Mouse (Mus musculus) heart, embryonic 15.5 days (tissue): ENCODE results near the gene Faap100. TPM values are rescaled to one million over a fixed set of nuclear protein-coding genes. Genes with fewer than 3 reads are reported as not detected.
"Not testable (repeated sequence)": the region's sequence is repeated elsewhere in the genome, so short reads cannot be mapped to it uniquely, and the experiment has no call there.

Experiments used
- ATAC-seq: fragments of 200-750 bp; cut with Nextera tagmentation; replicated peaks from 2 replicates; pipeline ENCODE4 v1.8.0; 2017; ENCODE audit warnings: low read depth, moderate TSS enrichment; ENCODE audit not compliant: insufficient number of reproducible peaks, insufficient read depth, low FRiP score
- H3K27ac ChIP-seq: fragments of 300-500 bp; sonication (generic); 2 replicates; pipeline ENCODE4 v1.5.1; 2015; ENCODE audit warnings: mild to moderate bottlenecking, inconsistent platforms
- H3K27me3 ChIP-seq: fragments of 300-500 bp; sonication (generic); 2 replicates; pipeline ENCODE4 v1.6.1; 2015; ENCODE audit warnings: inconsistent platforms
- H3K36me3 ChIP-seq: fragments of 300-500 bp; sonication (generic); 2 replicates; pipeline ENCODE4 v1.6.1; 2015; ENCODE audit warnings: mild to moderate bottlenecking, inconsistent platforms
- H3K4me1 ChIP-seq: fragments of 300-500 bp; sonication (generic); replicated peaks from 2 replicates; pipeline ENCODE4 v1.6.1; 2015; ENCODE audit warnings: inconsistent platforms
- H3K4me2 ChIP-seq: fragments of 300-500 bp; sonication (generic); 2 replicates; pipeline ENCODE4 v1.6.1; 2015; ENCODE audit warnings: inconsistent platforms, mild to moderate bottlenecking, moderate library complexity
- H3K4me3 ChIP-seq: fragments of 300-500 bp; sonication (generic); 2 replicates; pipeline ENCODE4 v1.5.1; 2015; ENCODE audit warnings: mild to moderate bottlenecking, inconsistent platforms
- H3K9ac ChIP-seq: fragments of 300-500 bp; sonication (generic); 2 replicates; pipeline ENCODE4 v1.6.1; 2015; ENCODE audit warnings: mild to moderate bottlenecking, inconsistent platforms
- H3K9me3 ChIP-seq: fragments of 300-500 bp; sonication (generic); replicated peaks from 2 replicates; pipeline ENCODE4 v1.6.1; 2016; ENCODE audit warnings: inconsistent platforms
- WGBS: fragments of 180-500 bp; shearing (Covaris S2); methylation state at CpG from one replicate; pipeline ENCODE4 v1.1.7; 2015; ENCODE audit warnings: mixed read lengths; 5-methylcytosine and 5-hydroxymethylcytosine counted together
- polyA plus RNA-seq: library from polyadenylated mRNA; unstranded; fragments of >200 nt; fragmentation: Nextera tagmentation; extraction: Ambion mirVana; gene quantifications from 2 replicates; pipeline ENCODE4 v1.2.1, GENCODE M21; 2015

Gene Faap100
- polyA plus RNA-seq, 1 experiment from 2014 or later: 27.0 TPM

DNA sequence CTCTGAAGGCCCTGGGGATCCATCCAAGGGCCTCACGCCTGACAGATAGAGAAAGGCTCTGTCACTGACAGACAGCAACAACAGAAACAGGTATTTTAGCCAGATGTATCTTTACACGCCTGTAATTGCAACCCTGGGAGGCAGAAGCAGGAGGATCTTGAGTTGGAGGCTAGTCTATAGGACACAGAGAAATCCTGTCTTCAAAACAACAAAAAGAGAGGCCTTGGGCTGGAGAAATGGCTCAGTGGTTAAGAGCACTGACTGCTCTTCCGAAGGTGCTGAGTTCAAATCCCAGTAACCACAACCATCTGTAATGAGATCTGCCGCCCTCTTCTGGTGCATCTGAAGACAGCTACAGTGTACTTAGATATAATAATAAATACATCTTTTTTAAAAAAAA lies 21.7 kb downstream of the Faap100 start:
- H3K4me1 ChIP-seq: peaks cover 72% of the 10 kb centered on the region
- no peak overlapping the region for H3K9ac ChIP-seq
- no peaks in the 10 kb centered on the region for H3K36me3 ChIP-seq
- H3K4me3 ChIP-seq: no peak overlapping the region
- H3K27me3 ChIP-seq: no peaks in the 10 kb centered on the region
- no peak overlapping the region for H3K27ac ChIP-seq
- 89% methylated on average over 4 of the region's 4 CpGs for WGBS
- no peak for ATAC-seq
- no peaks in the 10 kb centered on the region for H3K9me3 ChIP-seq
- no peak overlapping the region for H3K4me2 ChIP-seq

DNA sequence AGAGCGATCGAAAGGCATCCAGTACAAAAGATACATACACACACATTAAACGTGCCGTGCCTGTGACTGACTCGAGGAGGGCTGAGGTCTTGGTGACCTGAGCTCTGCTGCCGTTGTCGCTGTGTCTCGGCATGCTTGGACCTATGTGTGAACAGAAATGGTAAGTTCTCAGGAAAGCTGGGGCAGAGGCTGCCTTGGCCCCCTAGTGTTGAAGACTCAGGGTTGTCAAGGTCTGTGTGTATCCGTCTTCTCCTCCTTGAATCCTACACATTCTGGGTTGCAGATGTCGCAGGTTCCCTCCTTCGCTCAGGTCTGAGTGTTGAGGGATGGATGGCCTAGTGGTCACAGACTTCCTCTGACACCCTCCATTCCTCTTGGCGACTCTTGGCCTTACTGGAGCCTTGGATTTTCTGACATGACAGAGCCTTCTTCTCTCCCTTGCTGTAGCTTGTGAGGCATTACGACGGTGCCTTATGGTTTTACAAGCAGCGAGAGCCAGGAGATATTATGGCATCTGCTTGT lies 22.2 kb downstream of the Faap100 start:
- no peaks in the 10 kb centered on the region for H3K27me3 ChIP-seq
- no peak overlapping the region for H3K27ac ChIP-seq
- no peaks in the 10 kb centered on the region for H3K9me3 ChIP-seq
- H3K9ac ChIP-seq: no peak overlapping the region
- ATAC-seq: no peak
- H3K4me3 ChIP-seq: no peak overlapping the region
- H3K36me3 ChIP-seq: no peaks in the 10 kb centered on the region
- WGBS: 76% methylated on average over 15 of the region's 15 CpGs
- no peak overlapping the region for H3K4me2 ChIP-seq
- peaks cover 77% of the 10 kb centered on the region for H3K4me1 ChIP-seq

DNA sequence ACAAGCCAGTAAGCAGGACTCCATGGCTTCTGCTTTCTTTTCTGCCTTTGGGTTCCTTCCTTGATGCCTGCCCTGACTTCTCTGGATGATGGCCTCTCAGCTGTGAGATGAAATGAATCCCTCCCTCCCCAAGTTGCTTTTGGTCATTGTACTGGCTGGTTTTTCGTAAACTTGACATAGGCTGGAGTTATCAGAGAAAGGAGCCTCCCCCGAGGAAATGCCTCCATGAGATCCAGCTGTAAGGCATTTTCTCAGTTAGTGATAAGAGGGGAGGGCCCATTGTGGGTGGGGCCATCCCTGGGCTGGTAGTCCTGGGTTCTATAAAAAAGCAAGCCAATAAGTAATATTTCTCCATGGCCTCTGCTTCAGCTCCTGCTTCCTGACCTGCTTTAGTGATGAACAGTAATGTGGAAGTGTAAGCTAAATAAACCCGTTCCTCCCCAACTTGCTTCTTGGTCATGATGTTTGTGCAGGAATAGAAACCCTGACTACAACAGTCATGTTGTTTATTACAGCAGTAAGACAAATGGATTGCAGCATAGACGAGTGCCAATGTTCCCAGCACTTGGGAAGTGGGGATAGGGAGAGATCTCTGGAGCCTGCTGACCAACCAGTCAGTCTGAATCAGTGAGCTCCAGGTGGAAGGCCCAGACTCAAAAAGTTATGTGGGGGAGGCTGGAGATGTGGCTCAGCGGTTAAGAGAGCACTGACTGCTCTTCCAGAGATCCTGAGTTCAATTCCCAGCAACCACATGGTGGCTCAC lies 23.1 kb downstream of the Faap100 start:
- no peaks in the 10 kb centered on the region for H3K9me3 ChIP-seq
- no peaks in the 10 kb centered on the region for H3K36me3 ChIP-seq
- peak overlapping the region; percentile 57 for H3K27ac ChIP-seq
- WGBS: 50% methylated on average over 5 of the region's 5 CpGs
- H3K4me1 ChIP-seq: peaks cover 84% of the 10 kb centered on the region
- H3K4me2 ChIP-seq: no peak overlapping the region
- no peak overlapping the region for H3K9ac ChIP-seq
- ATAC-seq: no peak
- H3K27me3 ChIP-seq: no peaks in the 10 kb centered on the region
- H3K4me3 ChIP-seq: no peak overlapping the region

DNA sequence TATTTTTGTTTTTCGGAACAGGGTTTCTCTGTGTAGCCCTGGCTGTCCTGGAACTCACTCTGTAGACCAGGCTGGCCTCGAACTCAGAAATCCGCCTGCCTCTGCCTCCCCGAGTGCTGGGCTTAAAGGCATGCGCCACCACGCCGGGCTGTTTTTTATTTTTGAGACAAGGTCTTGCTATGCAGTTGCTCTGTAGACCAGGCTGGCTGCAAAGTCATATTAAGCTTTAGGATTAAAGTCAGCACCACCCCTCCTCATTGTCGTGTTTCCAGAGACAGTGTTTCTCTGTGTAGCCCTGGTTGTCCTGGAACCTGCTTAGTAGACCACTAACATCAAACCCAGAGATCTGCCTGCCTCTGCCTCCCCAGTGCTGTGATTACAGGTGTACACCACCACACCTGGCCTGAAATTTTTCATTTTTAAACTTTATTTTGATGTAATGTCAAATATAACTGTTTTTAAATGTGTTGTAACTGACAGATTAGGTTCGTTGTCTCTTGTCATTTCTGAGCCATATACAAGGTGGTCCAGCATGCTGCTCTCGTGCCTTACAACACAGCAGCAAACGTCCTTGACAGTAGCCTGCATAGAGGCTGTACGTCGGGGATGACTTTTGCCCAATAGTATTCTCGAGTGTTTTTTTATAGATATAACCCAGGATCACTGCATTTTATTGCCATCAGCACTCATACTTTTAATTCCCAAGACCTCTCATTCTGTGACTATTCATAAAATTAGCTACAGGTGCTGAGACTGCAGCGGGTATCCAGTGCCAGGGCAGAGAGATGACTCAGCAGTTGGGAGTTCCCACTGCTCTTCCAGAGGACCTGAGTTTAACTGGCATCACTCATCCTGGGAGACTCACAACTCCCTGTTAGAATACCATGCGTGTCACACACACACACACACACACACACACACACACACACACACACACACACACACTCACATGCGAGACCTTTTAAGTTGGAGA lies 24.0 kb downstream of the Faap100 start:
- no peaks in the 10 kb centered on the region for H3K36me3 ChIP-seq
- H3K4me2 ChIP-seq: no peak overlapping the region
- H3K27ac ChIP-seq: peak overlapping the region; percentile 57
- no peak for ATAC-seq
- no peaks in the 10 kb centered on the region for H3K9me3 ChIP-seq
- no peak overlapping the region for H3K4me3 ChIP-seq
- peaks cover 76% of the 10 kb centered on the region for H3K4me1 ChIP-seq
- no peak overlapping the region for H3K9ac ChIP-seq
- no peaks in the 10 kb centered on the region for H3K27me3 ChIP-seq
- WGBS: 78% methylated on average over 17 of the region's 17 CpGs

DNA sequence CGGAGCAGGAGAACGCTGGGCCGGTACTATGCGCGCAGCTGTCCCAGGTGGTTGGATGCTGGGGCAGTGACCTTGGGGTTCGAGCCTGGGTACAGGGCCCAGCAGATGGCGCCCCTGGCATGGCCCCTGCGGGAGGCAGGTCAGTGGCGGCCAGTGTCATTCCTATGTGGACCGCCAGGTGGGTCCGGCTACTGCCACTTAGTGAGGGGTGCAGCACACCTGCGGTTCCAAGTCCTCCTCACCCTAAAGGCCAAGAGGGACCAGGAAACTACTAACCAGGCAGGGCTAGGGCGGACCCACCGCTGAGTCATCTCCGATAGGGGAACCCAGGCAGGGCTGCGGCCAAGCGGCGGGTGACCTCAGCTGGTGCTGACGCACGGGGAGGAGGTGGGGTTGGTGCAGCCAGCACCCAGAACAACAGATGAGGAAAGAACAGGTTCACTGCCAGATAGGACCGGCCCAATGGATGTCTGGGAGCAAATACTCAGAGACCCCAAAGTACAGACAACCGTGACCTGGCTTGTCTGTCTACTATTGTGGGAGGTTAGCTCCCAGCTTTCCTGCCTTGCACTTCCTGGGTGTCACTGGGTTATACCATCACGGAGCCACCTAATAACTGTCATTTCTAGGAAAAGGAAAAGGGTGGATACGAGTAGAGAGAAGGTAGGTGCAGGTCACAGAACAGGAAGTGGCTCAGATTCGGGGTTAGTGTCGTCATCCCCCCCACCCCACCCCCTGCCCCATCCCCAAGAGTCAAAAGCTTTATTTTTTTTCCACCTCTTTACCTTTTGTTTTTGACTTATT lies 24.9 kb downstream of the Faap100 start:
- H3K27ac ChIP-seq: peak overlapping the region; percentile 96
- H3K36me3 ChIP-seq: no peaks in the 10 kb centered on the region
- peak overlapping the region; percentile 38 for H3K4me3 ChIP-seq
- ATAC-seq: peak; percentile 4; the same call in 1 of the 2 replicates
- no peaks in the 10 kb centered on the region for H3K9me3 ChIP-seq
- H3K4me1 ChIP-seq: peaks cover 67% of the 10 kb centered on the region
- H3K9ac ChIP-seq: peak overlapping the region; percentile 54
- no peaks in the 10 kb centered on the region for H3K27me3 ChIP-seq
- H3K4me2 ChIP-seq: peak overlapping the region; percentile 66
- WGBS: 14% methylated on average over 26 of the region's 26 CpGs

DNA sequence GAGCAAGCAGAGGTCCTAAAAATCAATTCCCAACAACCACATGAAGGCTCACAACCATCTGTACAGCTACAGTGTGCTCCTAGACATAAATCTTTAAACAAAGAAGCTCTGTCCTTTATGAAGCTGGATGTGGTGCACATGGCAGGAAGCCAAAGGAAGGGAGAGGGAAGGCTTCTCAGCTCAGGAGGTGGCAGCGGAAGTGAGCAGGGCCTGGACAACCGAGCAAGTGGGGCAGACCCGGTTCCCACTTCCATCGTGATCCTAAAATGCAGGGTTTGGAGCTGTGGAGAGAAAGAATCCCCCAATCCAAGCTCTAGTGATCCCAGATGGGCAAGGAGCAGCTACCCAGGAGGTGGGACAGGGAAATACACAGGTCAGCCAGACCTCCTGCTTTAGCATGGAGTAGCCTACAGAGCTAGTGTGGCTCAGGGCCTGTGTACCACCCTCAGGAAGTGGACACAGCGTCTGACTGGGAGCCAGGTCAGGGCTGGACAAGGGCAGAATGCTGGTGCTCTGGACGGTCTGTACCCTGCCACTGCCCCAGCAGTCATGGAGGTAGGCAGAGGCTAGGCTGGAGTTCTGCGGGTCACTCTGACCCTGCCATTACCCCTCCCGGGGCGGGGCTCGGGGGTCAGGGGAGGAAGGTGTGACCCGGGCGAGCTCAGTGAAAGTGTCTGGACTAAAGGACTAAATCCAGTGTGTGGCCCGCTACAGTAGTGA lies 25.8 kb downstream of the Faap100 start:
- Histone ChIP-seq H3K27me3 (no peaks in the 10 kb centered on the region), H3K4me1 (peaks cover 57% of the 10 kb centered on the region), H3K9me3 (no peaks in the 10 kb centered on the region), H3K27ac (peak overlapping the region; percentile 96), H3K4me2 (peak overlapping the region; percentile 66), H3K4me3 (no peak overlapping the region), H3K9ac (peak overlapping the region; percentile 24; the same call in 1 of the 2 replicates), H3K36me3 (no peaks in the 10 kb centered on the region)
- no peak for ATAC-seq
- WGBS: 56% methylated on average over 13 of the region's 13 CpGs

DNA sequence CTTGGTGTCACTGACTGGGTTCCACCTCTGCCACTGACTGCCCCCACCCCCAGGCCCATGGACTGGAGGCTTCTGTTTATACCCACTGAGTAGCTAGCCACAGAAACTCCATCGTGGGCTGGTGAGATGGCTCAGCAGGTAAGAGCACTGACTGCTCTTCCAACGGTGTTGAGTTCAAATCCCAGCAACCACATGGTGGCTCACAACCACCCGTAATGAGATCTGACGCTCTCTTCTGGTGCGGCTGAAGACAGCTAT lies 26.5 kb downstream of the Faap100 start:
- Histone ChIP-seq H3K4me1 (peaks cover 50% of the 10 kb centered on the region), H3K9ac (peak overlapping the region; percentile 81; the same call in 1 of the 2 replicates), H3K27ac (peak overlapping the region; percentile 96)
- WGBS: 85% methylated on average over 5 of the region's 5 CpGs
- not testable (repeated sequence) for ATAC-seq, H3K9me3 ChIP-seq, H3K36me3 ChIP-seq, H3K27me3 ChIP-seq, H3K4me2 ChIP-seq, H3K4me3 ChIP-seq

DNA sequence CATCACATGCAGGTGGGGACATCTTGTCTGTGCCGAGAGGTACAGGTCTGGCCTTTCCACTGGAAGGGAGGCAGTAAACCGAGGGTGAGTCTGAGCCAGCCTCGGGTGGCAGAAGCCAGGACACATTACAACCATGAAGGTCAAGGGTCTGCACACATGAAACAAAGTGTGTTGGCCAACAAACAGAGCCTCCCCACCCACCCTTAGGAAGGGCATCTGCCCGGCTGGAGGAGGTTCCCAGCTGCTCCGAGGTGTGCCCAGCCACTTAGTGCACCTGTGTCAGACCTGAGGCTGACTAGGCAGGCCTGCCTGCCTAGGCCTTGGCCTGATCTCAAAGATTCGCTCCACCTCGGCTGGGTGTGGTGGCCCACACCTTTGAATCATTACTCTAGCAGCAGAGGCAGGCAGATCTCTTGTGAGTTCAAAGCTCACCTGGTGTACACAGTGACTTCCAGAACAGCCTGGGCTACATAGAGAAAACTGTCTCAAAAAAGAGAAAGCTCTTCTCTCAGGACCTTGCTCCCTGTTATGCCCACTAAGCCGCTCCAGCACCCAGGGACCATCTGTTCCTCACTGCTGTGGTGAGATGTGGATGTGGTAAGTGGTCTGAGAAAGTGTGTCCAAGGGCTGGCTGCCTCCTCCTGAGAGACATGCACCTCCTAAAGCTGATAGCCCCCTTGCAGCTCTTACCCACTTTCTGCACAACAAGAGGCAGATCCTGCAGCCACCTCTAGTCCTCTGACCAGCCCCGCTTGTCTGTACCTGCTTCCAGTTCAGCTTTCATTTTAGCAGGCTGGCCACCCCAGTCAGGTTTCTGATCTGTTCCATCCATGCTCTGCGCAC lies 27.1 kb downstream of the Faap100 start:
- Histone ChIP-seq H3K27me3 (no peaks in the 10 kb centered on the region), H3K36me3 (no peaks in the 10 kb centered on the region), H3K27ac (peak overlapping the region; percentile 96), H3K4me1 (peaks cover 50% of the 10 kb centered on the region), H3K9ac (peak overlapping the region; percentile 81), H3K4me3 (0 out of 2 replicates have a peak overlapping the region, but pooled peaks have one; percentile 88), H3K9me3 (no peaks in the 10 kb centered on the region), H3K4me2 (peak overlapping the region; percentile 90)
- no peak for ATAC-seq
- WGBS: 75% methylated on average over 10 of the region's 10 CpGs

DNA sequence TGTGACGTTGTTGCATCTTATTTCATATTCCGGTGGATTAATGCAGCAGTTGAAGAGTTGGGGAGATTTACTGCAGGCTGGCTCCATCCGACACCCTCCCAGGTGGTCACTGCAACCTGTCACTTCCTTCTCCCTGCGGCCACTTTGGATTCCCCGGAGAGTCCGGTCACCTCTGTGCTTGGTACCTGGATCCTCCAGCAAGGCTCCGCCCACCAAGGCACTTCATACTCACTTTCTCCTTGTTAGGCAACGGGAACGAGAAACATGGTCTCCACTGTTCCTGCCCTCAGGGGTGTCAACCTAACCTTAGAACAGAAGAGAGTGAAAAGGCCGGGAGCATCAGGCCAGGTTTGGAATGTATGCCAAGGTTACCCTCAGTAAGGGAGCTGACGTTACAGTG lies 27.9 kb downstream of the Faap100 start:
- Histone ChIP-seq H3K4me3 (peak overlapping the region; percentile 88), H3K27me3 (no peaks in the 10 kb centered on the region), H3K27ac (peak overlapping the region; percentile 96), H3K4me2 (peak overlapping the region; percentile 90), H3K9ac (peak overlapping the region; percentile 81), H3K9me3 (no peaks in the 10 kb centered on the region), H3K36me3 (no peaks in the 10 kb centered on the region), H3K4me1 (peaks cover 49% of the 10 kb centered on the region)
- ATAC-seq: no peak
- WGBS: 12% methylated on average over 11 of the region's 11 CpGs
